Mouse (Mus musculus) hindbrain, embryonic 12.5 days (tissue): ENCODE measurements around the gene Mvd. TPM values are rescaled to one million over a fixed set of nuclear protein-coding genes. Genes with fewer than 3 reads are reported as not detected.

ENCODE experiments used
- ATAC-seq: fragments of 200-750 bp; cut with Nextera tagmentation; 2 replicates; pipeline ENCODE4 v1.8.0; 2017; ENCODE audit warnings: moderate TSS enrichment; ENCODE audit not compliant: low FRiP score
- H3K27ac ChIP-seq: fragments of 300-500 bp; sonication (generic); 2 replicates; pipeline ENCODE4 v1.5.1; 2016; ENCODE audit warnings: mild to moderate bottlenecking
- H3K27me3 ChIP-seq: fragments of 300-500 bp; sonication (generic); 2 replicates; pipeline ENCODE4 v1.6.1; 2016; ENCODE audit warnings: mild to moderate bottlenecking
- H3K36me3 ChIP-seq: fragments of 300-500 bp; sonication (generic); 2 replicates; pipeline ENCODE4 v1.6.1; 2016; ENCODE audit warnings: mild to moderate bottlenecking
- H3K4me1 ChIP-seq: fragments of 300-500 bp; sonication (generic); 2 replicates; pipeline ENCODE4 v1.6.1; 2016
- H3K4me2 ChIP-seq: fragments of 300-500 bp; sonication (generic); replicated peaks from 2 replicates; pipeline ENCODE4 v1.6.1; 2016; ENCODE audit warnings: mild to moderate bottlenecking
- H3K4me3 ChIP-seq: fragments of 300-500 bp; sonication (generic); 2 replicates; pipeline ENCODE4 v1.5.1; 2016; ENCODE audit warnings: mild to moderate bottlenecking
- H3K9ac ChIP-seq: fragments of 300-500 bp; sonication (generic); 2 replicates; pipeline ENCODE4 v1.6.1; 2016; ENCODE audit warnings: mild to moderate bottlenecking, moderate library complexity
- H3K9me3 ChIP-seq: fragments of 300-500 bp; sonication (generic); replicated peaks from 2 replicates; pipeline ENCODE4 v1.6.1; 2016; ENCODE audit warnings: mild to moderate bottlenecking
- whole genome bisulfite sequencing: fragments of 180-500 bp; shearing (Covaris S2); methylation state at CpG from one replicate; pipeline ENCODE4 v1.1.7; 2016; 5-methylcytosine and 5-hydroxymethylcytosine counted together
- polyA plus RNA-seq: library from polyadenylated mRNA; unstranded; fragments of >200 nt; fragmentation: Nextera tagmentation; extraction: Ambion mirVana; gene quantifications from 2 replicates; pipeline ENCODE4 v1.2.1, GENCODE M21; 2016

The Mvd gene
- polyA plus RNA-seq, 1 experiment from 2014 or later: 48.4 TPM

DNA sequence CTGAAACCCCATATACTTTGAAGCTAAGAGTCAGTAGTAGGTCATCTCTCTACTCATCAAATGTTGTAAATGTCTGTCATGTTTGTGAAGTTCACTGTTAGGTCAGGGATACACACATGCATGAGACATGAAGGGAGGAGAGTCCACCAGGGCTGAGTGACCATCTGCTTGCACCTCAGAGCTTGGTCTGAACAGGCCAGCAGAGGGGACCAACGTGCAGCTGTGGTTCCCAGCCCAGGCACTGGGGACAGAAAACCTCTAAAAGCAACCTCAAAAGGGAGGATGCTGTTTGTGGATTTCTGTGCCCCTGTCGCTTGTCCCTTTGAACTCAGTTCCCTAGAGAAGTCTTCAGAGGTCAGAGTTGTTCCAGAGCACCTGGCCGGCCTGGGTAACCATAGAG, 2.0 kb upstream of the Mvd start:
- peaks cover 32% of the 10 kb centered on the region for H3K4me1 ChIP-seq
- ATAC-seq: no peak
- no peaks in the 10 kb centered on the region for H3K9me3 ChIP-seq
- WGBS: 65% methylated on average over 3 of the region's 3 CpGs
- no peaks in the 10 kb centered on the region for H3K36me3 ChIP-seq
- H3K4me2 ChIP-seq: peak overlapping the region; percentile 90
- H3K27me3 ChIP-seq: no peaks in the 10 kb centered on the region
- H3K27ac ChIP-seq: peak overlapping the region; percentile 94; the same call in 1 of the 2 replicates
- peak overlapping the region; percentile 68; the same call in 1 of the 2 replicates for H3K4me3 ChIP-seq
- no peak overlapping the region for H3K9ac ChIP-seq

DNA sequence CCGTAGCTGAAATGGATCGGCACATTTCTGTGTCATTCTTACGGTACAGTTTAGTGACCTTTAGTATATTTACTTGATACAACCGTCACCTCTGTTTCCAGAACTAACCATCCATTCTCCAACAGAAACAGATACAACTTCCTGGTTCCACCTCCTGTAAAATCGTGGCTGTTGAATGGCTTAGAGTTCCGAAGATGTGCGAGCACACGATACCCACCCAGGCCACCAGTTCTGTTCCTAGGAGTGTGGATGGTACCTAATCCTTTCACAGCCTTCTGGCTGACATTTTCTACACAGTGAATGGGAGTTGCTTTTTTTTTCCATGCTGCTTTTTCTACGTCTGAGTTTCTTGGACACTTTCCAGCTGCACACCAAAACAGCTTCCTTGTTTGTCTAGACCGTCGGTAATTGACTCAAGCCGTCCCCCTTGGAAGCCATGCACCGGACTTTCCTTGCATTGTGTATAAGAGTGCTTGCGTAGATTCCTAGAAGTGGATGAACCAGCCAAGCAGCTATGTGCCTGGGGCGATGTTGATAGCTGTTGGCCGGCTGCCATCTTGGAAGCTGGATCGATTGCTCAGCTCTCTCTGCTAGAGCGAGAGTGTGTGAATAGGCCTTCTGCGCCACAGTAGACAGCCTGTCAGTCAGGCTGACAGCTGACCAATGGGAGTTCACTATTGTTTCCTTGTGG, 981 bp upstream of the Mvd start:
- Histone ChIP-seq H3K9me3 (no peaks in the 10 kb centered on the region), H3K27ac (peak overlapping the region; percentile 94), H3K4me2 (peak overlapping the region; percentile 90), H3K9ac (peak overlapping the region; percentile 73), H3K27me3 (no peaks in the 10 kb centered on the region), H3K4me3 (peak overlapping the region; percentile 68), H3K4me1 (peaks cover 32% of the 10 kb centered on the region), H3K36me3 (peaks cover 7% of the 10 kb centered on the region)
- peak; percentile 43 for ATAC-seq
- WGBS: 18% methylated on average over 19 of the region's 19 CpGs

DNA sequence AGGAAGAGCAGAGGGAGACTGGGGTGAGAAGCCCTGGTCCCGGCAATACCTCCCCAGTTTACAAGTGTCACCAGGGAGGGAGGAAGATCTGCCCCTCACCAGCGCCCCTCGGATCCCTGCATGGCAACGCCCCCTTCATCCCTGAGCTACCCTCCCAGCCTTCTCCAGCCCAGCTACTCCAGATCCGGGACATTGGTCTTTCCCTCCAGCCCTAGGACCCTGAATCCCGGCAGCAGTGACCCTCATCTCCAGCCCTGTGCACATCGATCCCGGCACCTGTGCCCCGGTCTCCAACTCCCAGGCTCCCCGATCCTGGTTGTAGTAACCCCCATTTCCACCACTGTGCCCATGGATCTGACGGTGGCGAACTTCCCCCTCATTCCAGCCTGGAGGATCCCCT, 441 bp downstream of the Mvd start:
- H3K9me3 ChIP-seq: no peaks in the 10 kb centered on the region
- peaks cover 20% of the 10 kb centered on the region for H3K36me3 ChIP-seq
- peak overlapping the region; percentile 87 for H3K27ac ChIP-seq
- H3K9ac ChIP-seq: peak overlapping the region; percentile 81
- peaks cover 32% of the 10 kb centered on the region for H3K4me1 ChIP-seq
- 1% methylated on average over 11 of the region's 12 CpGs for WGBS
- peak overlapping the region; percentile 68 for H3K4me3 ChIP-seq
- peak; percentile 41 for ATAC-seq
- peak overlapping the region; percentile 90 for H3K4me2 ChIP-seq
- no peaks in the 10 kb centered on the region for H3K27me3 ChIP-seq

DNA sequence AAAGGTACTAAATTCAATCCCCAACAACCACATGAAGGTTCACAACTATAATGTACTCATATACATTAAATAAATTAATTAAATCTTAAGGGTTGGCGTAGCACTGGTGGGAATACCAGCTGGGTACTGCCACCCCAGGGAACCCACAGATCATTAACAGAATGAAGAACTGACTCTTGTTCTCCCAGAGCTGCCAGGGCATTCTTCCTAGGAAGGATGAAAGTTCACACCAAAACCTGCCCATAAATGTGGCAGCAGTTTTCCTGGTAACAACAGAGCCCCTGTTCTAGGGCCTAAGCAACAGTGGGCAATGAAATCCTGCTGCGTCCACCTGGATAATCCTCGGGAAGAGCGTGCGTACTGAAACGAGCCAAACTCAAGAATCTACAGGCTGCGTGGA, 866 bp downstream of the Mvd start:
- no peak for ATAC-seq
- Histone ChIP-seq H3K4me1 (peaks cover 32% of the 10 kb centered on the region), H3K36me3 (peaks cover 24% of the 10 kb centered on the region), H3K27me3 (no peaks in the 10 kb centered on the region), H3K9ac (peak overlapping the region; percentile 81), H3K27ac (peak overlapping the region; percentile 87), H3K4me3 (peak overlapping the region; percentile 68), H3K9me3 (no peaks in the 10 kb centered on the region), H3K4me2 (peak overlapping the region; percentile 90)
- WGBS: 23% methylated on average over 7 of the region's 7 CpGs

DNA sequence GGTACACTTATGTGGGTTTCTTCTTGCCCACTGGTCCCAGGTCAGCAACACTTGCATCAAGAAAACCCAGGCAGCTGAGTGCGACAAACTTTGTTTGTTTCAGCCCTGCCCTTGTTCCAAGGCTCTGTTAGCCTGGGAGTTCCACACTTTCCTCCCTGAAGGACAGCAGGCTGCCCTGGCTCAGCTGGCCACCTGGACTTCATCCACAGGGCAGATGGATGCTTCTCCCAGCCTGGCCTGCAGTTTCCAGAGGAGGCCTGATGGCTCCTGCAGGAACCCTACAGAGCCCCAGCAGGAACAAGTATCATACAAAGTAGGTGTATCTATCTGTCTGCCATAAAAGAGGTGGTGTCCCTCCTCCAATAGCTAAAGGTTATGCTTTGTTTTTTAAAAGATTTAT, 1.9 kb downstream of the Mvd start:
- Histone ChIP-seq H3K4me2 (no peak overlapping the region), H3K36me3 (peaks cover 34% of the 10 kb centered on the region), H3K9ac (no peak overlapping the region), H3K4me1 (peaks cover 32% of the 10 kb centered on the region), H3K27me3 (no peaks in the 10 kb centered on the region), H3K9me3 (no peaks in the 10 kb centered on the region), H3K4me3 (no peak overlapping the region), H3K27ac (no peak overlapping the region)
- WGBS: 91% methylated on average over 1 of the region's 1 CpGs
- ATAC-seq: no peak

DNA sequence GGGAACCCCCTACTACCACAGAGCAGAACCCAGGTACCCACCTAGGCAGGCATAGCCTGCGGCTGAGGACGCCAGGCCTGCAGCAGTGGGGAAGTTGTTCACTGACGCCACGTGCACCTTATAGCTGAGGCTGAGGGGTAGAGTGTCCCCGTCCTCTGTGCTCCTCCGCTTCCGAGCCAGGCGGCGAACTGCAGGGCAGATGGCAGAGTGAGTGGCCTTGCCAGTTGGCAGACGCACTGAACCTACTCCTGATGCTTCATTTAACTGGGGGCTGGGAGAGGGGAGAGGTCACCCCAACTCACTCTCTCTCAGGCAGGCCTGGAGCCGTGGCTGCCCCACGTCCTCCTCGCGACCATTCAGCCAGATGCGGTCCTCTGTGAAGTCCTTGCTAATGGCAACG, 3.9 kb downstream of the Mvd start:
- H3K9me3 ChIP-seq: 0 out of 2 replicates have a peak, but pooled peaks cover 4% of the 10 kb centered on the region
- H3K27ac ChIP-seq: no peak overlapping the region
- no peak overlapping the region for H3K9ac ChIP-seq
- 96% methylated on average over 16 of the region's 16 CpGs for WGBS
- peaks cover 16% of the 10 kb centered on the region for H3K4me1 ChIP-seq
- H3K27me3 ChIP-seq: no peaks in the 10 kb centered on the region
- no peak overlapping the region for H3K4me3 ChIP-seq
- peaks cover 51% of the 10 kb centered on the region for H3K36me3 ChIP-seq
- no peak overlapping the region for H3K4me2 ChIP-seq
- no peak for ATAC-seq

DNA sequence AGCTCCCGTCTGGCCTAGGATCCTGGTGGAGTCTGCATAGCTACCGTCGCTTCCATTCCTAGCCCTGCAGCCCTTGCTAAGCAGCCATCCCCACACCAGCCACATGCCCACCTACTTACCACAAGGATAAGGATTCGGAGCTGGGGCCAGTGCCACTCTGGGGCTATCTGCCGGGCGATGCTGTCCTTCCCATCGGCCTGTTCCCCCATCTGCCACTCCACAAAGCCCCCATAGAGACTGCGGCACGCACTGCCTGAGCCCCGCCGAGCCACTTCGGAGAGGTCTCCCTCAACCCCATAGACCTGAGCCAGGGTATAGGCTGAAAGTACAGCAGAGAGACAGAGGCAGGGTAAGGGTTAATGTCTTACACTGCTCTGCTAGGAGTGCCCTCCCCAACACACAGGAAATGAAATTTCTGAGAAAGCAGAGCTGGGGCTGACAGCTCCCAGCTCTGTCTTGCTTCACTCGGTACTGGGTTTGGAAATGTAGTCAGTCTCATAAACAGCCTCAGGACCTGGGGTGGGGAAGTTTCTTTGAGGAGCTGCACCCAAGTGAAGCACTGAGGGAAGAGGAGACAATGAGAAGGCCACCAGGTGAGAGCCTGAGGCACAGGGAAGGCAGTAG, 5.4 kb downstream of the Mvd start:
- Histone ChIP-seq H3K9ac (0 out of 2 replicates have a peak overlapping the region, but pooled peaks have one; percentile 38), H3K9me3 (0 out of 2 replicates have a peak, but pooled peaks cover 4% of the 10 kb centered on the region), H3K4me2 (no peak overlapping the region), H3K36me3 (peaks cover 61% of the 10 kb centered on the region), H3K4me1 (peaks cover 18% of the 10 kb centered on the region), H3K27me3 (no peaks in the 10 kb centered on the region), H3K27ac (no peak overlapping the region), H3K4me3 (no peak overlapping the region)
- no peak for ATAC-seq
- WGBS: 88% methylated on average over 13 of the region's 13 CpGs

DNA sequence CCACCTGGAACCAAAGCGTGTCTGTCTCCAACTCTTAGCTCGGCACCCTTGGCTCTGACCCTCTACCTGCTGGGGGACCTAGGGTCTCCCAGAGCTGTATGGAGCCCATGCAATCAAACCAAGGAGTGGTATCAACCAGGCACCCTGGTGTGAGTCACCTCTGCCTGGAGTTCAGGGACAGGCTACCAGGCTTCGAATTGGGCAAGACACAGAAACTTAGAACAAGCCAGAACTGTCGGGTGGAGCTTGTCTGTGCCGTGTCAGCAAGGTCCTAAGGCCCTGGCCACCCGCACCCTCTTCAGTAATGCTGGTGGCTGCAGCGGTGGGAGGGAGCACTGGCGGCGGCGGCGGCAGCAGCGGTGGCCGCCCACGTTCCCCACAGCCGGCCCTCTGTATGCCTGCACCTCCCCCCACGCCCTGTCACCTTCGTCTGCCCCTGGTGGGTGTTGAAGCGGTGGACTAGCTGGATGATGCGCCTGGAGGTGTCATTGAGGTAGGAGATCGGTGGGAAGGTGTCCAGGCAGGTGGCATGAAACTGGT, 6.6 kb downstream of the Mvd start:
- no peak for ATAC-seq
- Histone ChIP-seq H3K9ac (no peak overlapping the region), H3K9me3 (0 out of 2 replicates have a peak, but pooled peaks cover 4% of the 10 kb centered on the region), H3K4me3 (no peak overlapping the region), H3K36me3 (peaks cover 61% of the 10 kb centered on the region), H3K4me1 (peaks cover 17% of the 10 kb centered on the region), H3K27ac (no peak overlapping the region), H3K27me3 (no peaks in the 10 kb centered on the region), H3K4me2 (no peak overlapping the region)
- WGBS: 83% methylated on average over 20 of the region's 20 CpGs

DNA sequence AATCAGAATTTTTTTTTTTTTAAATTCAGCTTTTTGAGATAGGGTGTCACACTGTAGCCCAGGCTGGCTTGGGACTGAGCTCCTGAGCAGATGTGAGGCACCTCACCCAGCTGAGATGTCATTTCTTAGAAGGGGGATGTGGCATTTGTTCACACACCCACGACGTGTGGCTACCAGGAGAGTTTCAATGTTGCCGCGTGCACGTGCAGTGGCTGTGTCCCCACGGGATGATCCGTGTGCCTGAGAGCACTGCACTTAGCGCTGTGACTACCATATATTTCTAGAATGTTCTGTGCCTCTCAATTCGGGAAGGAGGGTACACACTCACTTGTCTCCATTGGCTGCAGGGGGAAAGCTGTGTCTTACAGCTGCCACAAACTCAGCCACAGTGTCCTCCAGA, 7.1 kb downstream of the Mvd start:
- 0 out of 2 replicates have a peak, but pooled peaks cover 4% of the 10 kb centered on the region for H3K9me3 ChIP-seq
- H3K4me1 ChIP-seq: peaks cover 15% of the 10 kb centered on the region
- H3K4me2 ChIP-seq: no peak overlapping the region
- no peak for ATAC-seq
- H3K4me3 ChIP-seq: no peak overlapping the region
- no peaks in the 10 kb centered on the region for H3K27me3 ChIP-seq
- H3K36me3 ChIP-seq: peaks cover 61% of the 10 kb centered on the region
- H3K27ac ChIP-seq: no peak overlapping the region
- WGBS: 96% methylated on average over 9 of the region's 9 CpGs
- no peak overlapping the region for H3K9ac ChIP-seq

DNA sequence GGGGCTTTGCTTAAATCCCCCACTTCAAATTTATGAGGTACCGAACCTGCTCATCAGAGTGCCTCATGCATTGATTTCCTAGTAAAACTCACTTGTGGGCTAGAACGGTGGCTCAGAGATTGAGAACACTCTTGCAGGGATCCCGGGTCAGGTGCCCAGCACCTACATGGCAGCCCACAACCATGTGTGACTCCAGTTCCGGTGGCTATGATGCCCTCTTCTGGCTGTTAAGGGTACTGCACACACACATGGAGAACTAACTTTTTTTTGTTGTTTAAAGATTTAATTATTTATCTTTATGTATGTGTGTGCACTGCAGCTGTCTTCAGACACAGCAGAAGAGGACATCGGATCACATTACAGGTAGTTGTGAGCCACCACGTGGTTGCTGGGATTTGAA, 7.8 kb downstream of the Mvd start:
- Histone ChIP-seq H3K9ac (no peak overlapping the region), H3K27me3 (no peaks in the 10 kb centered on the region), H3K9me3 (0 out of 2 replicates have a peak, but pooled peaks cover 4% of the 10 kb centered on the region), H3K4me1 (peaks cover 15% of the 10 kb centered on the region), H3K27ac (no peak overlapping the region), H3K4me2 (no peak overlapping the region), H3K4me3 (no peak overlapping the region), H3K36me3 (peaks cover 61% of the 10 kb centered on the region)
- WGBS: 90% methylated on average over 6 of the region's 6 CpGs
- ATAC-seq: no peak

DNA sequence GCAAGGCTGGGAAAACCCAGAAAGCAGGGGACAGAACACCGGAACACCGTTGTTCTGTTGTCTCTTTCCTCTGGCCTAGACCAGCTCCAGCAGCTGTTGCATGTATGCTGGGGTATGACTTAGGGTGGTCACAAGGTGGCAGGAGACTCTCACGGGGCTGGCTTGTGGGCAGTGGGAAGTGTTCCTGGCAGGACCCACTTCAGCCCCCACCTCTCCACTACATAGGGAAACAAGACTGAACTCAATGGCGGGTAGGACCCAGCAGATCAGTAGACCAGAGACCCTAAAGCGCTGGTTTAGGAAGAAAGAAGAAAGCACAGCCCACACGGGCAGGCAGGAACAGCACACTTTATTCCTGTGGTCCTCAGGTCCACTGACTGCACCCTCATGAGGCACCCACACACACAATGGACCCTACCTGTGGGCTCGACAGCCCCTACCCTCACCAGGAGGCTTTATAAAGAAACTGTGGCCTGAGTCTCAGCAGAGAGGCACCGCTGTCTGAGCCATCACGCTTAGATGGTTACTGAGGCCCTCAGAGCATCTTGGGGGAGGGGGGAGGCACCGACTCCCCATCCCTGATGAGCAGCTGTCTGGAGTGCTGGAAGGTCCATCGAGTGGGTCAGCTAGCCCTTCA, 9.8 kb downstream of the Mvd start:
- ATAC-seq: 0 out of 2 replicates have a peak, but pooled peaks have one; percentile 18
- 67% methylated on average over 11 of the region's 11 CpGs for WGBS
- H3K9ac ChIP-seq: 0 out of 2 replicates have a peak overlapping the region, but pooled peaks have one; percentile 14
- H3K27me3 ChIP-seq: no peaks in the 10 kb centered on the region
- no peak overlapping the region for H3K4me3 ChIP-seq
- H3K9me3 ChIP-seq: 0 out of 2 replicates have a peak, but pooled peaks cover 4% of the 10 kb centered on the region
- H3K4me1 ChIP-seq: peaks cover 15% of the 10 kb centered on the region
- H3K36me3 ChIP-seq: peaks cover 47% of the 10 kb centered on the region
- no peak overlapping the region for H3K4me2 ChIP-seq
- no peak overlapping the region for H3K27ac ChIP-seq
